Mouse (Mus musculus): ENCODE measurements at regions not wholly inside any gene's neighbourhood (a gene's known extent, or its start where the extent isn't known, plus 50 kb on each side); places are given as distances from the start of the nearest gene placed in this dataset.

DNA sequence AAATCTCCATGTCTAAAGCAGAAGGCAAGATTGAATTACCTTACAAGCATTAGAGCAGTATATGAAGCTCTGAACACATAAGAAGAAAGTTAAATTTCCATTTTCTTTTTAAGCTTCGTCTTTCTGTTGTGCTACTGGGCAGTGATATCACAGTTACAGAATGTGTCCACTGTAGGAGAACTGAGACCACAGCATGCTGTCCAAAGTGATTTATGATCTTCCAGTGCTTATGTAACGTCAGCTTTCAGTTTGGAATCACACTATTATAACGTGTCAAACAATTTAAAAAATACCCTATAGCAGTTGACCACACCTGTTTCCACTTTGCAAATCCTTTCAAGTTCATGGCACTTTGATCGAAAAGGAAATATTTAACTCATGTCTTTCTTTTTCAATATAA, 221.7 kb downstream of the Pros1 start:
- no peak for TF ChIP-seq MAFK (IDR thresholded peaks at IDR 0.05; ENCODE audit: insufficient read depth, low read depth, low read length)
- TF ChIP-seq HCFC1 (IDR thresholded peaks at IDR 0.05; ENCODE audit: borderline replicate concordance, insufficient read depth, low read length), result no peak
